Mouse (Mus musculus) spleen, postnatal 4 days (tissue): ENCODE results near the gene Epsti1.

Source experiments
- DNase-seq, 2 experiments: peaks; one replicate each; pipeline ENCODE4 v3.0.0; 2022; ENCODE audit warnings: low spot score in 2 of 2

Epsti1 gene

DNA sequence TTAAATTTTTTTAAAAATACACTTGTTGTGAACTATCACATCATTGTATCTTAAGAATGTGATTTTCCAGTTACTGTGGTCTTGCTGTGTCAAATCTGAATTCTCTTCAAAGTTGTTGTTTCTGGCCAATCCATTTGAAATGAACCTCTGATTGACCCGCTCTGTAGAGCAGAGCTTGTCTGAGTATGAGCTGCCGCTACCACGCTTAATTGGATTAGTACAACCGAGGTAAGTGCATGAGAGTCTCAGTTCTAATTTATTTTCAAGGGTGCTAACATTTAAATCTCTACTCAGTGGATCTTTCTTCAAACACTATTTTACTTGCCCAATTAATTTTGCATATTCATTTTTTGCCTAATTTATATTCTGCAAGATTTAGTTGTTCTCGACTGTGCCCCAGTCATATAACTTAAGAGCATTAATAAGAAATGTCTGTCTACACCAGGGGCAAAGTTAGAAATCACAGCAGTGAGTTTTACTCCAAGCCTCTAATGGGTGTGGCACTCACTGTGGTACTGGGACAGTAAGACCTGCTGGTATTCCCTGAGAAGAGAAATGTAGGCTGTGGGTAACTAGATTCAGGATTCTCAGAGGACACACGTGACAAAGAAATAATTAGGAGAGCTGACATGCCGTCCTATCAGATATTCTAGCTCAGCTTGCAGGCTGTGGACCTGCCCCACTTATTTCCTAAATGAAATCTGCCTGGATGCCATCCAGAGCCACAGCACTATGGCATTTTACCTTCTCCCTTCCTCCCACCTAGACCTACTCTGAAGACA is 111.7 kb downstream of the Epsti1 start:
- no peak for DNase-seq

DNA sequence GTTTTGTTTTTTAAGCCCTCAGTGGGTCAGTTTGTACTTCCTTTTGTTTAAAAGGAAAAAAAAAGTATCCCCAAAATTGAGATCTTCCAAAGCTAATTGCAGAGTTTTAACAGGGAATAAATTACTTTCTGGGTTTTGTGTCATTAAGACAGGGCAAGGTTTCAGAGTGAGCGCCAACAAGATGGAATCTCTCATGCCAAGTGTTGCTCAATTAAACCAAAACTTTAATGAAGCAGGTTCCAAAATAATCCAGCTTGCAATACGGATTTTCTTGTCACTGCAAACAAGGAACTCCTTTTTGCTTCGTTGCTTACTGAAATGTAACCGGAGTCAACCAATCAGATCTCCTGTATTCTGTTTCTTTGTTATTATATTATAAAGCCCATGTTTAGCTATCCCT is 112.4 kb downstream of the Epsti1 start:
- no peak for DNase-seq

DNA sequence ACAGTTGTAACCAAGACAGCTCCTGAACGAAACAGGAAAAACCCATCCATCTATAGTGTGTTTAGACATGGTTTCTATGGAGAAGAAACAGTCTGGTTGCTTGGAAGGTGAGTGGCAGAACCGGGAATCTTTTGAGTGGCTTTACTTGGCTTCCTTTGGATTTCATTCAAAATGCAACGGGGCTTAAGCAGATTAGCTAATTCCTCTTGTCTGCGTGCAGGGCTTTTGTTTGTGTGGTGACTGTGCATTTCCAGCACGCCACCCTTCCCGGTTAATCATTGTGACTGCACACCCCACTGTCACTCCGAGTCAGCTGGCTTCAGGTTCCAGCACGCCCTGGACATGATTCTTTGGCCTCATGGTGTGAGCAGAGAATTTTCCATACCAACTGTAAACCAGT is 115.9 kb downstream of the Epsti1 start:
- DNase-seq, result no peak

DNA sequence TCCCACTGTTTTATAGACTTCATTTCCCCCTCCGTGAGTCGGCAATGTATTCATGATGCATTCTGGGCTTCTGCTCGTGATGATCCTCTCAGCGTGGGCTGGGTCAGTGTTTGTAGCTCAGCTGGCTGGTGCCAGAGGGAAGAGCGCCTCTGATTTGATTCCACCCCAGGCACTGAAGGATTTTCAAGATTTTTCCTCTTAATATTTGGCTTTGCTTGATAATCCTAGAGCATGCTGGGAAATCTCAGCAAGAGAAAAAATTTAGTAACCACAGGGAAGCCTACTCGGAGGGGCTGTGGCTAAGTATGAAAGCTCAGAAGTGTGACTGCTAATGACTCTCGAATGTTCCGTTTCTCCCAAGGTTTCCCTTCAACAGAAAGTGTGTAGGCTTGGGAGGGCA is 134.8 kb downstream of the Epsti1 start:
- DNase-seq, result no peak

DNA sequence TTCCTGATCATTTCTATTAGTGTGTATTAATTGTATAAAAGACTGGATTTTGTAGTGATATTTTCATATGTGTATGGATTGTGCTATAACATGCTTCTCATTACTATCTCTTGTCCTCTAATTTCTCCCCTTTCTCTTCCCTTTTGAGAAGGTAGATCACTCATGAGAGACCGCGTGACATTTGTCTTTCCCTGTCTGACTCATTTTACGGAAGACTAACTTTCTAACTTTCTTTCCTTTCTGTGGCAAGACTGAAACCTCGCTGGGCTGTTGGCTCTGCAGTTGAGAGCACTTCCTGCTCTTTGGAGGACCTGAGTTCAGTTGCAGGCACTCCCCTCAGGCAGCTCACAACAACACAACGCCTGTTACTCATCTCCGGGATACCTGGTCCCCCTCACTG is 136.6 kb downstream of the Epsti1 start:
- DNase-seq, result no peak

DNA sequence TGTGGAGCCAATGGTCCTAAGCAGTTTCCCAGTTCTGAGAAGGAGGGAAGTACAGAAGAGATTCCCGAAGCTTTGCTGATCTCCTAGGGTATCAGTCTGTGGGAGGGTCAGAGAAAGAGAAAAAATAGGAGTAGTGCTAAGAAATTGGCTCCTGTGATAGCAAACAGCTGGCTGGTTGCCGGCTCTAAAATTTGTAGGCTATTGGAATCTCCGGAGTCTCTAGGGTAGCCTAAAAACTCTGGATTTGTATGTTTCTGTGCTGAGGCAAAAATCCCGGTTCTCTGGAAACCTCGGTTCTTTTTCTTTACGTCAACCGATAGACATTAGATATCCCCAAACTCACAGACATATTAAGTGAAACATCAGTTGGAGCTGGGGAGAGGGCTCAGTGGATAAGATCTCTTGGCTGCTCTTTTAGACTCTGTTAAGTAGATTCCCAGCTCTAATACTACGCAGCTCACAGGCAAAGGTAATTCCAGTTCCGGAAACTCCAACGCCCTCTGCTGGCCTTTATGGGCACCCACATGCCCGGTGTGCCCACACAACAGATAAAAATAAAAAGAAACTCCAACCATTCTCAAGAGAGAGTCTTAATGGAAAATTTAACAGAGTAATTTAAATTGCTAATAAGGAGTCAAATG is 138.0 kb downstream of the Epsti1 start:
- DNase-seq, result no peak

DNA sequence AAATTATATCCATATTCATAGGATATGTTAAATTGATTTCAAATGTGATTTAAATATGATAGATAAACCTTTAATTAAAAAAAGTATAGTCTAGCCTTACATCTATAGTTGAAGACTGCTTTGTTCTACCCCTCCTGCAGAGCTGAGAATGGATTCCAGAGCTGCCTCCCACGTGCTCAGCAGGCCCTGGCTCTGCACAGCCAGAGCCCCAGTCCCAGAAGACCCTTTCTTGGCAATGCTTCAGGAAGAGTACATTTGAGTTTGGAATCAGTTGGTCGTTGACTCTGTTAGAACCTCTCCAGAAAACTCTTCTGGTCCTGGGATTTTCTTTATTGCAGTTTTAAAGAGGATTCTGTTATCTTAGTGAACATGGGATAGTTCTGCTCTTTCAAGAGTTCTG is 139.0 kb downstream of the Epsti1 start:
- no peak for DNase-seq

DNA sequence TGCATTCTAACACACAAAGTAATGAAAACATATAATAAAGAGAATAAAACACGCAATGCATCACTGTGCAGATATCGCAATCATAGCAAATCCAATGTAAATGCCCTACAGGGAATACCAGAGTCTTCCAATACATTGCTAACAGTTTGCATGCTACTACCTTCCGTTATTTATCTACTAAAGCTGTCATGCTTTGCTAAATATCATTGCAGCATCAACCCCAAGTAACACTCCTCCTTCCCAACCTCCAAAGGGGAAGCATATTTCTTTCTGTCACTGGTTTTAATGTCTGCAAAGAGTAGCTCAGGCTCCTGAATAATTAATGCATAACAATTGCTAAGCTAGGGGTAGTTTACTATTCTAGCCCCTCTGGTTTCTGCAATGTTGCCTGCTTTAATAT is 144.2 kb downstream of the Epsti1 start:
- no peak for DNase-seq

DNA sequence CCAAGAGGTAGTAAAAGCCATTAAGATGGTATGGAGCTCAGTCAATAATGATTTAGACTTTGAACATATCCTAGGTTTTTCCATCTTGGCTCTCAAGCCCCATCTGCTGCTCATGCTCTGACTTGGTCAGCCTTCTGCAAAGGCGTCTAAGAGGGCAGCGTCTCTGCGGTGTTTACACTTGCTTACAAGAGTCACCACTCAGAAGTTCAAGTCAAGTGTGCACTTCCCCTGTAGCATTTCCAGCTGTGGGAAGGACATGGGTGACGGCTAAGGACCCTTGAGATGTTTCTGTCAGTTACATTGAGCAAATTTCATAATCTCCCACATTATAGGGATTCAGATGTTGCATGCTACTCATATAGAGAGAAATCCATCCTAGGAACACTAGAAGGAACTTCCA is 144.6 kb downstream of the Epsti1 start:
- no peak for DNase-seq
